Mouse (Mus musculus): ENCODE results near the gene Ano4. TPM values are rescaled to one million over a fixed set of nuclear protein-coding genes. Genes with fewer than 3 reads are reported as not detected.

Ano4 gene
- polyA plus RNA-seq, 1 experiment from 2014 or later, result 7.2 TPM

- no peak overlapping the region for H3K9ac ChIP-seq
- H3K4me2 ChIP-seq, result no peak overlapping the region
- WGBS, result 68% methylated on average over 6 of the region's 6 CpGs
- H3K9me3 ChIP-seq, result no peaks in the 10 kb centered on the region
- H3K4me1 ChIP-seq (replicated peaks), result no peaks in the 10 kb centered on the region
- no peaks in the 10 kb centered on the region for H3K36me3 ChIP-seq
- ATAC-seq (ENCODE audit: low FRiP score), result no peak
- no peak overlapping the region for H3K4me3 ChIP-seq
- no peaks in the 10 kb centered on the region for H3K27me3 ChIP-seq
- no peak overlapping the region for H3K27ac ChIP-seq
These were observed 365.6 kb downstream of the Ano4 start for GRCm38 (mm10) chr10:88978932-88979331.

- H3K27me3 ChIP-seq, result no peaks in the 10 kb centered on the region
- H3K4me3 ChIP-seq, result no peak overlapping the region
- H3K27ac ChIP-seq, result no peak overlapping the region
- no peak overlapping the region for H3K4me2 ChIP-seq
- H3K9ac ChIP-seq, result no peak overlapping the region
- 0 out of 2 replicates have a peak, but pooled peaks cover 3% of the 10 kb centered on the region for H3K36me3 ChIP-seq
- no peaks in the 10 kb centered on the region for H3K4me1 ChIP-seq (replicated peaks)
- WGBS, result 86% methylated on average over 7 of the region's 7 CpGs
- no peaks in the 10 kb centered on the region for H3K9me3 ChIP-seq
- no peak for ATAC-seq (ENCODE audit: low FRiP score)
These were observed 373.4 kb downstream of the Ano4 start for GRCm38 (mm10) chr10:88970951-88971725.

DNA sequence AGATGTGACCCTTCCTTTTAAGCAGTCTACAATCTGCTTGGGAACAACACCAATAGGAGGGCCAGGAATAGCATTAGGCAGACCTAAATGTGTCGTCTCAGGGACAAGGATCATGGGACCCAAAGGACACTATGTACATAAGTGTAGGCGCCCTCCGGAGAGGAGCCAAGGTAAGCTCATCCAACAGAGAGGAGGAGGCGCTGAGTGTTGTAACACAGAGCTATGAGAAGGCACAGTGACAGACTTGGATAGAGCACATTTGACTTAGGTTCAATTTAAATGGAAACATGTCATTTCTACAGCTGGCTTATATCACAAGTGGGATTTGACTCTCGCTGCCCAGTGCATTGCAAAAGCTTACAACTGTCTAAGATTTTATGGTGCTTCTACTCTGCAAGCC lies 376.0 kb downstream of the Ano4 start:
- ATAC-seq (ENCODE audit: low FRiP score), result no peak

GRCm38 (mm10) chr10:88960791-88961190 lies 383.8 kb downstream of the Ano4 start:
- Histone ChIP-seq H3K27me3 (no peaks in the 10 kb centered on the region), H3K4me1 (replicated peaks) (no peaks in the 10 kb centered on the region), H3K27ac (no peak overlapping the region), H3K9me3 (no peaks in the 10 kb centered on the region), H3K36me3 (no peaks in the 10 kb centered on the region), H3K4me2 (no peak overlapping the region), H3K9ac (no peak overlapping the region), H3K4me3 (no peak overlapping the region)
- 80% methylated on average over 5 of the region's 5 CpGs for WGBS
- ATAC-seq (ENCODE audit: low FRiP score), result no peak

More for the DNA sequence above, 376.0 kb downstream of the Ano4 start:
- Histone ChIP-seq H3K36me3 (0 out of 2 replicates have a peak, but pooled peaks cover 3% of the 10 kb centered on the region), H3K9me3 (no peaks in the 10 kb centered on the region), H3K9ac (no peak overlapping the region), H3K4me1 (replicated peaks) (no peaks in the 10 kb centered on the region), H3K27me3 (no peaks in the 10 kb centered on the region), H3K4me2 (no peak overlapping the region), H3K27ac (no peak overlapping the region), H3K4me3 (no peak overlapping the region)
- WGBS, result 91% methylated on average over 5 of the region's 5 CpGs

GRCm38 (mm10) chr10:88950297-88950653 lies 394.3 kb downstream of the Ano4 start:
- no peak overlapping the region for H3K9ac ChIP-seq
- ATAC-seq (ENCODE audit: low FRiP score), result no peak
- H3K4me2 ChIP-seq, result no peak overlapping the region
- no peaks in the 10 kb centered on the region for H3K4me1 ChIP-seq (replicated peaks)
- no peak overlapping the region for H3K4me3 ChIP-seq
- H3K36me3 ChIP-seq, result peaks cover 6% of the 10 kb centered on the region
- H3K27ac ChIP-seq, result no peak overlapping the region
- no peaks in the 10 kb centered on the region for H3K27me3 ChIP-seq
- WGBS, result 91% methylated on average over 4 of the region's 4 CpGs
- H3K9me3 ChIP-seq, result no peaks in the 10 kb centered on the region

DNA sequence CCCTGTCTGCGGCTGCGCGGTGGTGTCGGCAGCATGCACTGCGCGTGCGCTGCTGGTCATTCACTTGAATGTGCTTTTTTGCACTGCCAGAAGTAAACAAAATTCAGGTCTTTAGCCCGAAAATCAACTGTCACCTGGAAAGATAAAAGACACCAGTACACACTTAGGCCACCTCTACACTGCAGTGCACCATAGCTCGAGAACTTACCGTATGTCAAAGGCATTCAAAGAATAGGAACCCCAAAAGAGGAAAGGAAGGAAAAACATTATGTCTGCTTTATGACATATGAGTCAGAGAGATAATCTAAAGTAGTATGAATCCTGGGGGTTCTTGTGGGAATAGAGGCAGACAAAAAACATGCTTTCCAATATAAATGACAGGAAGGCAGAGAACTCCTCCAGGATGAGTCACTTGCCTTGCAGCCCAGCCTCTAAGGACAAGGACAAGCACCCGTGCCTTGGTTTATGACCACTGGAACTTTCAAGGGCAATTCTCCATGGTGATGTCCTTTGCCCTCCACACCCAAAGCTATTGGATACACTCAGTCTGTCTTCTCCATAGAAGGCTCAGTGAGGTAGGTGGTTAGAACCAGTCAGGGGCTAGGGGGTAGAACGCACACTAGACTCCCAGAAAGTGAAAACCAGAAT lies 394.8 kb downstream of the Ano4 start:
- Histone ChIP-seq H3K27me3 (no peaks in the 10 kb centered on the region), H3K36me3 (peaks cover 6% of the 10 kb centered on the region), H3K27ac (no peak overlapping the region), H3K4me3 (no peak overlapping the region), H3K9me3 (no peaks in the 10 kb centered on the region), H3K4me2 (no peak overlapping the region), H3K4me1 (replicated peaks) (no peaks in the 10 kb centered on the region), H3K9ac (no peak overlapping the region)
- 92% methylated on average over 12 of the region's 12 CpGs for WGBS
- no peak for ATAC-seq (ENCODE audit: low FRiP score)

Other genes with a start within 250 kb of the Ano4 start
- 7.1 and 7.8 TPM in 2 replicates for gene Gas2l3, start 99.2 kb upstream of the Ano4 start, polyA plus RNA-seq (2015; fragmentation: Nextera tagmentation; extraction: Ambion mirVana)
- not detected in 2 replicates for gene Nr1h4, start 188.8 kb upstream of the Ano4 start, polyA plus RNA-seq (2015; fragmentation: Nextera tagmentation; extraction: Ambion mirVana)